Mouse (Mus musculus) T-helper 1 cell (primary cell): ENCODE data around the gene Pde4b.

Source experiments
- in situ Hi-C: fragments of 300-600 bp; cut with MboI, MseI; formaldehyde crosslinking; loops from one replicate; pipeline ENCODE4 v1.15.1; 2025; ENCODE audit warnings: high pct_unique_total_duplicates

The Pde4b gene

GRCm38 (mm10) chr4:102593631-102594030 lies 506.3 kb downstream of the Pde4b start:
- in situ Hi-C loops = no loop called here

- in situ Hi-C loops = no loop called here
Measured at GRCm38 (mm10) chr4:102594506-102594905, 507.2 kb downstream of the Pde4b start.

- in situ Hi-C loops = no loop called here
Measured at GRCm38 (mm10) chr4:102603968-102604367, 516.6 kb downstream of the Pde4b start.

GRCm38 (mm10) chr4:102605231-102605630 lies 517.9 kb downstream of the Pde4b start:
- in situ Hi-C loops = no loop called here

GRCm38 (mm10) chr4:102605722-102606341 lies 518.5 kb downstream of the Pde4b start:
- in situ Hi-C loops = no loop called here

GRCm38 (mm10) chr4:102606825-102607224 lies 519.5 kb downstream of the Pde4b start:
- in situ Hi-C loops = no loop called here

GRCm38 (mm10) chr4:102607744-102608416 lies 520.5 kb downstream of the Pde4b start:
- in situ Hi-C loops = no loop called here

GRCm38 (mm10) chr4:102612596-102612995 lies 525.3 kb downstream of the Pde4b start:
- in situ Hi-C loops = no loop called here

GRCm38 (mm10) chr4:102617774-102618173 lies 530.4 kb downstream of the Pde4b start:
- in situ Hi-C loops = no loop called here

- in situ Hi-C loops = no loop called here
Measured at GRCm38 (mm10) chr4:102618609-102619008, 531.3 kb downstream of the Pde4b start.

- in situ Hi-C loops = no loop called here
Measured at GRCm38 (mm10) chr4:102620179-102620910, 533.0 kb downstream of the Pde4b start.

GRCm38 (mm10) chr4:102621120-102621519 lies 533.8 kb downstream of the Pde4b start:
- in situ Hi-C loops = no loop called here

GRCm38 (mm10) chr4:102622977-102623376 lies 535.6 kb downstream of the Pde4b start:
- in situ Hi-C loops = no loop called here

GRCm38 (mm10) chr4:102623789-102624611 lies 536.7 kb downstream of the Pde4b start:
- in situ Hi-C loops = no loop called here

GRCm38 (mm10) chr4:102624937-102625336 lies 537.6 kb downstream of the Pde4b start:
- in situ Hi-C loops = no loop called here

GRCm38 (mm10) chr4:102627799-102628198 lies 540.5 kb downstream of the Pde4b start:
- in situ Hi-C loops = no loop called here

- in situ Hi-C loops = no loop called here
Measured at GRCm38 (mm10) chr4:102629621-102630020, 542.3 kb downstream of the Pde4b start.

- in situ Hi-C loops = no loop called here
Measured at GRCm38 (mm10) chr4:102630261-102630660, 542.9 kb downstream of the Pde4b start.

GRCm38 (mm10) chr4:102631624-102632023 lies 544.3 kb downstream of the Pde4b start:
- in situ Hi-C loops = no loop called here

- in situ Hi-C loops = no loop called here
Measured at GRCm38 (mm10) chr4:102633241-102633640, 545.9 kb downstream of the Pde4b start.

GRCm38 (mm10) chr4:102635258-102635657 lies 547.9 kb downstream of the Pde4b start:
- in situ Hi-C loops = loop anchor here (5.0 kb wide), 1 partner anchor 1053 kb away; no protein-coding TSS in a partner anchor

GRCm38 (mm10) chr4:102635944-102636343 lies 548.6 kb downstream of the Pde4b start:
- in situ Hi-C loops = loop anchor here (5.0 kb wide), 1 partner anchor 1054 kb away; no protein-coding TSS in a partner anchor
